Mouse (Mus musculus) kidney, adult 11 months (tissue): ENCODE data around the gene Cdk8.
"Not testable (repeated sequence)": the region's sequence is repeated elsewhere in the genome, so short reads cannot be mapped to it uniquely, and the experiment has no call there.

Experiments
- DNase-seq: peaks from one replicate; pipeline ENCODE4 v3.0.0; 2022

Cdk8 gene

GRCm38 (mm10) chr5:146230864-146231654 is at the start of gene Cdk8:
TSS of gene Cdk8 (plus strand) at chr5:146231230.
- peak; percentile 94 for DNase-seq

GRCm38 (mm10) chr5:146185204-146185603 is 45.8 kb upstream of the Cdk8 start, which contains the start of gene 1700001J03Rik:
TSS of gene 1700001J03Rik (minus strand) at chr5:146185304.
- not testable (repeated sequence) for DNase-seq

- peak; percentile 56 for DNase-seq
Measured at GRCm38 (mm10) chr5:146187441-146187840, 43.6 kb upstream of the Cdk8 start.

GRCm38 (mm10) chr5:146188144-146188543 is 42.9 kb upstream of the Cdk8 start:
- no peak for DNase-seq

- DNase-seq: no peak
Measured at GRCm38 (mm10) chr5:146188712-146189111, 42.3 kb upstream of the Cdk8 start.

GRCm38 (mm10) chr5:146190093-146190492 is 40.9 kb upstream of the Cdk8 start:
- peak; percentile 73 for DNase-seq

GRCm38 (mm10) chr5:146190501-146191269 is 40.3 kb upstream of the Cdk8 start:
- DNase-seq: no peak

- no peak for DNase-seq
Measured at GRCm38 (mm10) chr5:146193360-146193759, 37.7 kb upstream of the Cdk8 start.

GRCm38 (mm10) chr5:146199073-146199472 is 32.0 kb upstream of the Cdk8 start:
- DNase-seq: peak; percentile 77

GRCm38 (mm10) chr5:146199540-146199939 is 31.5 kb upstream of the Cdk8 start:
- no peak for DNase-seq

GRCm38 (mm10) chr5:146200580-146200979 is 30.4 kb upstream of the Cdk8 start:
- DNase-seq: no peak

GRCm38 (mm10) chr5:146203921-146204320 is 27.1 kb upstream of the Cdk8 start:
- DNase-seq: no peak

GRCm38 (mm10) chr5:146205537-146205936 is 25.5 kb upstream of the Cdk8 start:
- peak; percentile 94 for DNase-seq

- DNase-seq: no peak
Measured at GRCm38 (mm10) chr5:146220501-146220878, 10.5 kb upstream of the Cdk8 start.

GRCm38 (mm10) chr5:146220879-146221714 is 9.9 kb upstream of the Cdk8 start, which contains the start of gene Rnf6:
TSS of gene Rnf6 (minus strand) at chr5:146221555.
- DNase-seq: peak; percentile 97

GRCm38 (mm10) chr5:146221722-146222121 is 9.3 kb upstream of the Cdk8 start:
- no peak for DNase-seq

GRCm38 (mm10) chr5:146223786-146224185 is 7.2 kb upstream of the Cdk8 start:
- no peak for DNase-seq

- no peak for DNase-seq
Measured at GRCm38 (mm10) chr5:146227496-146227895, 3.5 kb upstream of the Cdk8 start.

- DNase-seq: no peak
Measured at GRCm38 (mm10) chr5:146229869-146230650, 970 bp upstream of the Cdk8 start.

GRCm38 (mm10) chr5:146231655-146231996 is 596 bp downstream of the Cdk8 start:
- no peak for DNase-seq

GRCm38 (mm10) chr5:146232056-146232675 is 1.1 kb downstream of the Cdk8 start:
- DNase-seq: no peak

GRCm38 (mm10) chr5:146232816-146233215 is 1.8 kb downstream of the Cdk8 start:
- DNase-seq: no peak
